Mouse (Mus musculus) lung, postnatal 0 days (tissue): Measurements from ENCODE around the gene Zcchc8.

ENCODE experiments used
- CTCF ChIP-seq: IDR thresholded peaks from 2 replicates; pipeline ENCODE4 v1.5.1; 2016; ENCODE audit warnings: antibody characterized with exemption, mild to moderate bottlenecking
- EP300 ChIP-seq: IDR thresholded peaks from 2 replicates; pipeline ENCODE4 v1.6.1; 2016; ENCODE audit warnings: antibody characterized with exemption, mild to moderate bottlenecking, control low read depth

- TF ChIP-seq CTCF, result peak; percentile 9; the same call in 1 of the 2 replicates
- TF ChIP-seq EP300, result no peak
Observed at GRCm38 (mm10) chr5:123657651-123658050, 63.2 kb downstream of the Zcchc8 start.
